Mouse (Mus musculus) embryonic facial prominence, embryonic 10.5 days (tissue): ENCODE data around the gene Eapp. TPM values are rescaled to one million over a fixed set of nuclear protein-coding genes. Genes with fewer than 3 reads are reported as not detected.

Experiments
- DNase-seq: peaks from one replicate; pipeline ENCODE4 v3.0.0-alpha.2; 2017; ENCODE audit warnings: low spot score
- H3K27ac ChIP-seq: fragments of 300-500 bp; sonication (generic); replicated peaks from 2 replicates; pipeline ENCODE4 v1.5.1; 2016; ENCODE audit warnings: mild to moderate bottlenecking
- H3K27me3 ChIP-seq: fragments of 300-500 bp; sonication (generic); replicated peaks from 2 replicates; pipeline ENCODE4 v1.6.1; 2016; ENCODE audit warnings: low read depth, mild to moderate bottlenecking; ENCODE audit not compliant: poor library complexity, severe bottlenecking
- H3K36me3 ChIP-seq: fragments of 300-500 bp; sonication (generic); replicated peaks from 2 replicates; pipeline ENCODE4 v1.6.1; 2016; ENCODE audit warnings: mild to moderate bottlenecking, moderate library complexity
- H3K4me1 ChIP-seq: fragments of 300-500 bp; sonication (generic); 2 replicates; pipeline ENCODE4 v1.6.1; 2016
- H3K4me3 ChIP-seq: fragments of 300-500 bp; sonication (generic); 2 replicates; pipeline ENCODE4 v1.5.1; 2016; ENCODE audit warnings: mild to moderate bottlenecking, moderate library complexity
- H3K9me3 ChIP-seq: fragments of 300-500 bp; sonication (generic); 2 replicates; pipeline ENCODE4 v1.6.1; 2016; ENCODE audit warnings: mild to moderate bottlenecking
- WGBS: fragments of 180-500 bp; shearing (Covaris S2); methylation state at CpG from one replicate; pipeline ENCODE4 v1.1.7; 2016; 5-methylcytosine and 5-hydroxymethylcytosine counted together
- microRNA counts: library from miRNA; unstranded; fragments of <30 nt; microRNA quantifications from one replicate; lab custom pipeline; 2017
- microRNA-seq: library from miRNA; unstranded; fragments of <30 nt; microRNA quantifications from one replicate; pipeline ENCODE4, GENCODE M21; 2017
- polyA plus RNA-seq: library from polyadenylated mRNA; unstranded; fragments of >200 nt; fragmentation: Nextera tagmentation; extraction: Ambion mirVana; gene quantifications from 2 replicates; pipeline ENCODE4 v1.2.1, GENCODE M21; 2016

Eapp gene
- polyA plus RNA-seq, 1 experiment from 2014 or later: 64.4 TPM

DNA sequence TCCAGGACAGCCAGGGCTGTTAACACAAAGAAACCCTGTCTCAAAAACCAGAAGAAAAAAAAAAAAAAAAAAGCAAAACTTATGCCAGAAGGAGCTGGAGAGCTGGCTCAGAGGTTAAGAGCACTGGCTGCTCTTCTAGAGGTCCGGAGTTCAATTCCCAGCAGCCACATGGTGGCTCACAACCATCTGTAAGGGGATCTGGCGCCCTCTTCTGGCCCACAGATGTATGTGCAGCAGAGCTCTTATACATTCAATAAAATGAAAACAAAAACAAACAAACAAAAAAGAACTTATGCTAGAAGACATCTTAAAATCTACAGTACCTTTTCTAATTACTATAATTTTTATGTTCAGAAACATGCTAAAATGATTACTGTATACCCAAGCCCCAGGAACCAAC lies 50.8 kb downstream of the Eapp start:
- Histone ChIP-seq H3K4me3 (no peak overlapping the region), H3K27me3 (no peaks in the 10 kb centered on the region), H3K36me3 (peaks cover 53% of the 10 kb centered on the region), H3K27ac (no peak overlapping the region), H3K4me1 (no peaks in the 10 kb centered on the region), H3K9me3 (no peaks in the 10 kb centered on the region; the same call in 1 of the 2 replicates)
- no peak for DNase-seq
- 70% methylated on average over 2 of the region's 2 CpGs for WGBS

DNA sequence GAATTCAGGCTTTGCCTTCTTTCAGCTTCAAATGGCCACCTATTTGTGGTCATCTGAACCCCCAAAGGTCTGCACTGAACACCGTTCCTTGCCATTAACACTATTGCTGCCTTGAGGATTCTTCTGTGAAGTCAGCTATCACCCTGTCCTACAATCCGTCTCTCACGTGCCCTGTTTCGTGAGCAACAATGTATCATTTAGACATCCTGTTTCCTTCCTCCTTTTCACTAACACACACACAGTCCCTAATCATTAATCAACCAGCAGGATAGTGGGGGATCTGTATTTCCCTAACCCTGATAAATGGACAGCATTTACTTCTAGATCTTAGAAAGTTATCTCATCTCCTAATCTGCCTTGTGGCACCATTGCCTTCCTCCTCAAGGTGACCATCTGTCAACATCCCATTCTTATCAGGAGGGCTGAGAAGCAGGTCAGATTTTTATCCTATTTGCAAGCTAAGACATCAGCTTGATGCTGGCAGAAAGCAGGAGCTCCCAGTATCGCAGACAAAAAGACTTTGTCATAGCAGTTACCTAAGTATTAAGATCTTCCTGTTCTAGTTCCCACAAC lies 52.3 kb downstream of the Eapp start:
- WGBS: 85% methylated on average over 5 of the region's 5 CpGs
- no peaks in the 10 kb centered on the region for H3K4me1 ChIP-seq

GRCm38 (mm10) chr12:54641374-54641773 lies 54.3 kb downstream of the Eapp start:
- Histone ChIP-seq H3K4me1 (no peaks in the 10 kb centered on the region), H3K9me3 (no peaks in the 10 kb centered on the region; the same call in 1 of the 2 replicates), H3K27me3 (no peaks in the 10 kb centered on the region), H3K4me3 (no peak overlapping the region), H3K36me3 (peaks cover 24% of the 10 kb centered on the region), H3K27ac (no peak overlapping the region)
- WGBS: 91% methylated on average over 4 of the region's 4 CpGs
- no peak for DNase-seq

More for the DNA sequence above, 52.3 kb downstream of the Eapp start:
- Histone ChIP-seq H3K27ac (no peak overlapping the region), H3K4me3 (no peak overlapping the region), H3K27me3 (no peaks in the 10 kb centered on the region), H3K36me3 (peaks cover 42% of the 10 kb centered on the region), H3K9me3 (no peaks in the 10 kb centered on the region; the same call in 1 of the 2 replicates)
- DNase-seq: no peak

GRCm38 (mm10) chr12:54640259-54640658 lies 55.4 kb downstream of the Eapp start:
- Histone ChIP-seq H3K27me3 (no peaks in the 10 kb centered on the region), H3K9me3 (no peaks in the 10 kb centered on the region; the same call in 1 of the 2 replicates), H3K4me1 (no peaks in the 10 kb centered on the region), H3K27ac (no peak overlapping the region), H3K4me3 (no peak overlapping the region), H3K36me3 (peaks cover 13% of the 10 kb centered on the region)
- 92% methylated on average over 6 of the region's 6 CpGs for WGBS
- no peak for DNase-seq

DNA sequence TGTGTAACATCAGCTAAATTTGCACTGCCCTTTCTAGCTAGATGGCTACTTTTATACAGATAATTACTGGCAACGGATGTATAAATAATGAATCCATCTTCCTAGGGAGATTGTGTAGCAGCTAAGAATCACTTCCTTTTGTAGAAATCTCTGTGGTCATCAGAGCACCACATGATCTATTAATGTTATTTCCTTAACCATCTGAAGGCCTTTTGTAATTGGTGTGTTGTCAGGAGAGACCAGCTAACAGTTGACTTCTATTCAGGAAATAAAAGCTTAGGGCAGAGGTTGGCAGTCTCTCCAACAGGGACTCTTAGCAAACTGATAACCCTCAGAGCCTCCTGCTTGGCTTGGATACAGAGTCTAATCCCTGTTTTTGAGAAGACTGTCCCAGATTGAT lies 58.7 kb downstream of the Eapp start:
- 80% methylated on average over 1 of the region's 1 CpGs for WGBS
- H3K4me3 ChIP-seq: no peak overlapping the region
- H3K9me3 ChIP-seq: no peaks in the 10 kb centered on the region
- no peaks in the 10 kb centered on the region for H3K4me1 ChIP-seq
- H3K27me3 ChIP-seq: no peaks in the 10 kb centered on the region
- H3K27ac ChIP-seq: no peak overlapping the region
- 0 out of 2 replicates have a peak, but pooled peaks cover 4% of the 10 kb centered on the region for H3K36me3 ChIP-seq
- no peak for DNase-seq

- Histone ChIP-seq H3K9me3 (no peaks in the 10 kb centered on the region), H3K36me3 (no peaks in the 10 kb centered on the region), H3K27me3 (no peaks in the 10 kb centered on the region), H3K4me3 (no peak overlapping the region), H3K27ac (no peak overlapping the region), H3K4me1 (no peaks in the 10 kb centered on the region)
- DNase-seq: no peak
- WGBS: 84% methylated on average over 2 of the region's 2 CpGs
These were observed 63.6 kb downstream of the Eapp start for GRCm38 (mm10) chr12:54632141-54632540.

- Histone ChIP-seq H3K27me3 (no peaks in the 10 kb centered on the region), H3K4me3 (no peak overlapping the region), H3K4me1 (no peaks in the 10 kb centered on the region), H3K9me3 (no peaks in the 10 kb centered on the region), H3K27ac (no peak overlapping the region), H3K36me3 (no peaks in the 10 kb centered on the region)
- DNase-seq: no peak
- WGBS: 93% methylated on average over 2 of the region's 2 CpGs
These were observed 73.8 kb downstream of the Eapp start for GRCm38 (mm10) chr12:54621942-54622341.

MicroRNAs encoded within 50 kb of the gene (microRNA counts, 519-probe panel; counts per million panel counts)
- 188 counts per million, percentile 57 among the panel's probes with 10 or more counts for microRNA mmu-miR-1892 (lab: Ali Mortazavi, UCI)

Small RNA genes lying within 50 kb of the gene (microRNA-seq; reads per million reads assigned to microRNA genes)
- not detected for gene Mir1892

Other genes with a start within 250 kb of the Eapp start
- 148 and 155 TPM in 2 replicates for gene Sptssa, start 39.3 kb downstream of the Eapp start, polyA plus RNA-seq
- gene Snx6, start 99.8 kb upstream of the Eapp start, polyA plus RNA-seq: 194 and 195 TPM in 2 replicates
- 159 and 165 TPM in 2 replicates for gene Cfl2, start 167.0 kb upstream of the Eapp start, polyA plus RNA-seq